Comparison of ENCODE assay signal across 8 mouse cellular contexts in genomic region chr10:81326858-81327257, GRCm38 (mm10). TPM values are rescaled to one million over a fixed set of nuclear protein-coding genes. Genes with fewer than 3 reads are reported as not detected.
A peak's percentile ranks its signal among the peaks of the same experiment; 100 is the strongest.
DNase-seq lines count a peak whose midpoint lies in the region; ATAC-seq lines count a peak whose summit lies in the region.

No protein-coding gene starts in this region.

- H3K4me3 ChIP-seq in limb, embryonic 13.5 days = no peak overlapping the region
- H3K4me3 ChIP-seq in midbrain, embryonic 11.5 days (ENCODE audit: low read depth, low read length) = no peak overlapping the region

- H3K9me3 ChIP-seq in limb, embryonic 13.5 days = no peaks in the 10 kb centered on the region
- H3K9me3 ChIP-seq in midbrain, embryonic 11.5 days (ENCODE audit: control insufficient read depth, low read length) = no peaks in the 10 kb centered on the region

- no peak overlapping the region; the same call in 1 of the 2 replicates for H3K9ac ChIP-seq in limb, embryonic 13.5 days
- H3K9ac ChIP-seq in midbrain, embryonic 11.5 days (ENCODE audit: low read length) = no peak overlapping the region

- H3K27ac ChIP-seq in limb, embryonic 13.5 days = 0 out of 2 replicates have a peak overlapping the region, but pooled peaks have one; percentile 17
- H3K27ac ChIP-seq in midbrain, embryonic 11.5 days (ENCODE audit: low read depth, low read length) = no peak overlapping the region

- 78% methylated on average over 6 of the region's 6 CpGs for WGBS in limb, embryonic 13.5 days
- WGBS in midbrain, embryonic 11.5 days = 84% methylated on average over 5 of the region's 6 CpGs

- H3K4me1 ChIP-seq in limb, embryonic 13.5 days = peaks cover 31% of the 10 kb centered on the region
- peaks cover 4% of the 10 kb centered on the region for H3K4me1 ChIP-seq in midbrain, embryonic 11.5 days (ENCODE audit: control insufficient read depth, insufficient read depth, low read length)

- intact Hi-C loops in heart, postnatal 36 days (cut with DNase I) = loop anchor here (2.0 kb wide), 1 partner anchor 14 kb away; no protein-coding TSS in a partner anchor

- DNase-seq in 416B (ENCODE audit: low read depth) = peak; percentile 87
- DNase-seq in adrenal gland, postnatal 36 days = peak; percentile 60 to 70
- peak; percentile 49 to 60 for DNase-seq in heart, postnatal 36 days
- DNase-seq in frontal cortex, postnatal 10 days (ENCODE audit: low spot score in 2 of 2) = no peak
- no peak for DNase-seq in midbrain, embryonic 11.5 days (ENCODE audit: low spot score, missing footprints)
- no peak for DNase-seq in cerebellum, adult 11-12 months
- no peak for DNase-seq in gastrocnemius, postnatal 10 days

- H3K36me3 ChIP-seq in limb, embryonic 13.5 days = peaks cover 63% of the 10 kb centered on the region
- H3K36me3 ChIP-seq in midbrain, embryonic 11.5 days (ENCODE audit: control insufficient read depth, insufficient read depth, low read length) = peaks cover 42% of the 10 kb centered on the region

- no peak overlapping the region for H3K4me2 ChIP-seq in limb, embryonic 13.5 days (replicated peaks)
- no peak overlapping the region for H3K4me2 ChIP-seq in midbrain, embryonic 11.5 days

- H3K27me3 ChIP-seq in limb, embryonic 13.5 days = peaks cover 6% of the 10 kb centered on the region
- no peaks in the 10 kb centered on the region for H3K27me3 ChIP-seq in midbrain, embryonic 11.5 days (ENCODE audit: control insufficient read depth, insufficient read depth, low read length)

- no peak for ATAC-seq in limb, embryonic 13.5 days (ENCODE audit: low FRiP score, low read depth)
- ATAC-seq in midbrain, embryonic 11.5 days (ENCODE audit: low FRiP score) = no peak

RNA-seq across cellular contexts. Expression of gene Tbxa2r, which starts 1.7 kb away (rescaled TPM):
- total RNA-seq in adrenal gland, postnatal 36 days (2021) = 10 to 100 TPM; 53.2 to 53.9 TPM
- total RNA-seq in heart, postnatal 36 days (2021) = 1 to 10 TPM; 5.0 to 5.4 TPM
- polyA plus RNA-seq in limb, embryonic 13.5 days (2015; fragmentation: Nextera tagmentation; extraction: Ambion mirVana) = 5.2 and 7.8 TPM in 2 replicates
- polyA plus RNA-seq in midbrain, embryonic 11.5 days (2014; fragmentation: Nextera tagmentation; extraction: Ambion mirVana) = 2.4 and 2.6 TPM in 2 replicates
- 1 to 10 TPM; 2.3 to 3.8 TPM for total RNA-seq in gastrocnemius, postnatal 10 days (2021)

RNA-seq across cellular contexts. Expression of gene Cactin, which starts 6.0 kb away (rescaled TPM):
- 10 to 100 TPM; 37.9 to 39.1 TPM for total RNA-seq in adrenal gland, postnatal 36 days (2021)
- 10 to 100 TPM; 13.2 to 17.4 TPM for total RNA-seq in heart, postnatal 36 days (2021)
- polyA plus RNA-seq in limb, embryonic 13.5 days (2015; fragmentation: Nextera tagmentation; extraction: Ambion mirVana) = 41.8 and 42.3 TPM in 2 replicates
- polyA plus RNA-seq in midbrain, embryonic 11.5 days (2014; fragmentation: Nextera tagmentation; extraction: Ambion mirVana) = 31.9 and 36.8 TPM in 2 replicates
- total RNA-seq in gastrocnemius, postnatal 10 days (2021) = 10 to 100 TPM; 11.0 to 14.5 TPM

RNA-seq across cellular contexts. Expression of gene Gipc3, which starts 16.2 kb away (rescaled TPM):
- 1 to 10 TPM; 3.5 to 7.7 TPM for total RNA-seq in adrenal gland, postnatal 36 days (2021)
- total RNA-seq in heart, postnatal 36 days (2021) = 1 to 10 TPM; 5.9 TPM
- 0.06 TPM in 1 of 2 replicates, not detected in the other for polyA plus RNA-seq in limb, embryonic 13.5 days (2015; fragmentation: Nextera tagmentation; extraction: Ambion mirVana)
- 0.04 TPM in 1 of 2 replicates, not detected in the other for polyA plus RNA-seq in midbrain, embryonic 11.5 days (2014; fragmentation: Nextera tagmentation; extraction: Ambion mirVana)
- 1 to 10 TPM in 1 of 2 experiments, under 1 TPM in 1; 0.96 to 1.3 TPM for total RNA-seq in gastrocnemius, postnatal 10 days (2021)

RNA-seq across cellular contexts. Expression of gene Hmg20b, which starts 23.4 kb away (rescaled TPM):
- 10 to 100 TPM; 88.9 to 92.3 TPM for total RNA-seq in adrenal gland, postnatal 36 days (2021)
- 10 to 100 TPM; 60.4 to 67.1 TPM for total RNA-seq in heart, postnatal 36 days (2021)
- 106 and 109 TPM in 2 replicates for polyA plus RNA-seq in limb, embryonic 13.5 days (2015; fragmentation: Nextera tagmentation; extraction: Ambion mirVana)
- polyA plus RNA-seq in midbrain, embryonic 11.5 days (2014; fragmentation: Nextera tagmentation; extraction: Ambion mirVana) = 89.1 and 97.7 TPM in 2 replicates
- total RNA-seq in gastrocnemius, postnatal 10 days (2021) = 10 to 100 TPM; 26.8 to 41.9 TPM

RNA-seq across cellular contexts. Expression of gene Mfsd12, which starts 30.4 kb away (rescaled TPM):
- 10 to 100 TPM; 16.7 to 22.7 TPM for total RNA-seq in adrenal gland, postnatal 36 days (2021)
- 10 to 100 TPM; 11.7 to 12.5 TPM for total RNA-seq in heart, postnatal 36 days (2021)
- 12.2 and 13.6 TPM in 2 replicates for polyA plus RNA-seq in limb, embryonic 13.5 days (2015; fragmentation: Nextera tagmentation; extraction: Ambion mirVana)
- polyA plus RNA-seq in midbrain, embryonic 11.5 days (2014; fragmentation: Nextera tagmentation; extraction: Ambion mirVana) = 2.8 and 4.4 TPM in 2 replicates
- total RNA-seq in gastrocnemius, postnatal 10 days (2021) = 1 to 10 TPM; 4.5 to 7.5 TPM

Comparison
In these comparisons a context has a peak if more than half of its experiments do, and no peak if none do; other contexts are left out.
1. DNase-seq: peak in 416B (single experiment), adrenal gland, postnatal 36 days (2 of 2) and heart, postnatal 36 days (2 of 2); none in frontal cortex, postnatal 10 days (0 of 2), midbrain, embryonic 11.5 days (single experiment), cerebellum, adult 11-12 months (single experiment) and gastrocnemius, postnatal 10 days (single experiment).
2. RNA of gene Tbxa2r, which starts 1.7 kb away (total RNA-seq): 53.2 to 53.9 TPM in adrenal gland, postnatal 36 days; 5.0 to 5.4 TPM in heart, postnatal 36 days and 2.3 to 3.8 TPM in gastrocnemius, postnatal 10 days; every median in the first group is over 4 times any median in the second.